Mouse (Mus musculus) spleen, postnatal 10 days (tissue): ENCODE measurements around the gene Rhof.
A peak's percentile ranks its signal among the peaks of the same experiment; 100 is the strongest.

ENCODE experiments used
- DNase-seq, 2 experiments: peaks; one replicate each; pipeline ENCODE4 v3.0.0; 2021 to 2022; ENCODE audit warnings: low spot score in 2 of 2

Rhof gene

GRCm38 (mm10) chr5:123114109-123114508 lies 18.4 kb downstream of the Rhof start:
- DNase-seq: no peak

- DNase-seq: no peak
Measured at GRCm38 (mm10) chr5:123110296-123110721, 22.2 kb downstream of the Rhof start.

- no peak for DNase-seq
Measured at GRCm38 (mm10) chr5:123109452-123110203, 22.9 kb downstream of the Rhof start.

DNA sequence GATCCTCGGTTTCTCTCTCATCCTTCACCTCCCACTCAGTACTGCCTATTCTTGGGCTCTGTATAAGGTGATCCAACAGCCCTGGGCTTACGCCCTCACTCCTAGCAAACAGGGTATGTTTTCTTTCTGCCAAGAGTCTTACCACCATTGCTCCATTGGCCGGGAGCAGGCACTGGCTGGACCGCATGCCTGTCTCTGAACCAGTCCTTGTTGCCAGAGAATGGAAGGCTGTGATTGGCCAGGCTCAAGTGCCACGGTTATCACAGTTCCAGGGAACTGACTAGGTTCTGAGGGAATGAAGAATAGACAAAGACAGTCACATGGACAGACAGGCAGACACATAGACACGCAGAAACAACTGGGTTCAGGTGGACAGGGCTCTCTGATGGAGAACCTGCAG lies 27.7 kb downstream of the Rhof start:
- DNase-seq: no peak

- no peak for DNase-seq
Measured at GRCm38 (mm10) chr5:123103556-123103955, 28.9 kb downstream of the Rhof start.

- no peak for DNase-seq
Measured at GRCm38 (mm10) chr5:123102376-123102775, 30.1 kb downstream of the Rhof start.

GRCm38 (mm10) chr5:123098487-123098886 lies 34.0 kb downstream of the Rhof start:
- DNase-seq: no peak

DNA sequence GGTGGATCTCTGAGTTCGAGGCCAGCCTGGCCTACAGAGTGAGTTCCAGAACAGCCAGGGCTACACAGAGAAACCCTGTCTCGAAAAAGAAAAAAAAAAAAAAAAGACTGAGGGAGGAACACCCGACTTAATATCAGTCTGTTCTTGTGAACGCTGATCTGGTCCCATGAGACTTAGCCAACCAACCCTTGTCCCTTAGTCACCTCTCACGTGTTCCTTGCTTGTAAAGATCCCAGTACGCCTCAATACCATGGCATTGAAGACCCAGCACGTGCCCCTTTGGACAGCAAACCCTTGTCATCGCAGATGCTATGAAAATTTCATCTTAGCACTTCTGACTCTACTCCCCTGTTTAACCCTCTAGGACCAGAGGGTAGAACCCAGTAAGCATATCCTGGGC lies 36.2 kb downstream of the Rhof start:
- DNase-seq: no peak

DNA sequence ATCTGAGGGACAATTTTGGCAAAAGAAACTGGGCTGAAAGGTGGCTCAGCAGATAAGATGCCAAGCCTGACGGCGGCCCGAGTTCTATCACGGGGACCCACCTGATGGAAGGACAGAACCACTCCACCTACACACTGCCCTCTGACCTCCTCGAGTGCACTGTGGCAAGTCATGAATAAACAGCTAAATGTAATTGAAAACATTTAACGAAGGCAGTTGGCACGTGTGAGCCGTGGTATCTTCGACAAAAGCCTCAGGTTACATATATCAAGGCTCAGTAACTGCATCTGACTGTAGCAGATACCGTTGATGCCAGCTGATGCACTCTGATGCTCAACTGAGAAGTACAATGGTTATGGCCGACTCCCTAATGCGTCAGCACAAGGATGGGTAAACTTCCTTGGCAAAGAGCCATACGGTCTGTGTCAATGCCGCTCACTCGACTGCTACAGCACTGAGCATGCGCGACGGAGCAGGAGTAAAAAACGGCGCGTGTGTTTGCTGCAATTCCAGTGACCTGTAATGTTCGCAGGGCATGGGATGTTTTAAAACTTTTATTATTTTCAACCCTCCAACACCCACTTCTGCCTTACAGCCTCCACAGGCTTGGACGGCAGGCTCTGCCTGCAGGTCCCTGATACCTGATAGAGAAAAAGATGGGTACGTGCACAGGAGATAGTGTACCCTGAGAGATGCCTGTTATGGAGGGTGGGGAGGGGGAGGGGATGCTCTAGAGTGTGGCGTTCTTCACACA lies 38.1 kb downstream of the Rhof start:
- DNase-seq: peak; percentile 71 to 80

GRCm38 (mm10) chr5:123093077-123093633 lies 39.3 kb downstream of the Rhof start:
- peak; percentile 48 to 66 for DNase-seq

- DNase-seq: no peak
Measured at GRCm38 (mm10) chr5:123090560-123091306, 41.8 kb downstream of the Rhof start.

DNA sequence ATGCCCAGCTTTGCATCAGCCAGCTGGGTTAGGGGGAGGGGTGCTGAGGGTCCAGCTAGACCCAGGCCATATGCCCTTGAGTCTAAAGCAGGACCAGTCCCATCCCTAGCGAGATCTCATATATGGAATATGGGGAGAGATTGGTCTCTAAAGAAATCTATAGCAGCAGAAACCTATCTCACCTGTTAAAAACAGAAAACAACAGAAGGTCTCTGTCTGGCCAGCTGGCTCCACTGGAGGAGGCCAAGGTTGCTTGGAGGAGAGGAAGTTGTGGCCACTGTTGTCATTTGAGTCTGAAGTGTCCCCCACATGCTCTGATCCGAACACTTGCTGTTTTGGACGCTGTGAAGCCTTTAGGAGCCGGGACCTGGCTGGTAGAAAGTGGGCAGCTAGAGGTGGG lies 43.7 kb downstream of the Rhof start:
- DNase-seq: no peak

- DNase-seq: no peak
Measured at GRCm38 (mm10) chr5:123086501-123086900, 46.0 kb downstream of the Rhof start.

- no peak for DNase-seq
Measured at GRCm38 (mm10) chr5:123083340-123084050, 49.0 kb downstream of the Rhof start.

GRCm38 (mm10) chr5:123080510-123080909 lies 52.0 kb downstream of the Rhof start:
- DNase-seq: no peak

DNA sequence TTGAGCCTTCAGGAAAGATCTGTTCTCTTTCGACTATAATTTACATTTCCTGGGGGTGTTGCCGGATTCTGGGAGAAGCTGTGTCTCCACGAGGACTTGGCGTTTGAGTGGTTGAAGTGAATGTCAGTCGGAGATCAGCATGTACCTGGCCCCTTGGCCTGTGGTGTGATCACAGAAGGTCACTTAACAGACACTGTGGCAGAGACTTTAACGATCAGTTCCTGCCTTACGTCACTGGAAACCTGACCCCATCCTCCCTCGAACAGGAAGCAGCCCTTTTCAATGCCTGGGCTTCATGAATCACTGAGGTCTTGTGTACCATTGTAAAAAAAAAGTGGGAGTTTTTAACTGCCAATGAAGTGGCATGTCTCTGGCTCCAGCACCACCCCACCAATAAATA lies 52.5 kb downstream of the Rhof start:
- DNase-seq: no peak

DNA sequence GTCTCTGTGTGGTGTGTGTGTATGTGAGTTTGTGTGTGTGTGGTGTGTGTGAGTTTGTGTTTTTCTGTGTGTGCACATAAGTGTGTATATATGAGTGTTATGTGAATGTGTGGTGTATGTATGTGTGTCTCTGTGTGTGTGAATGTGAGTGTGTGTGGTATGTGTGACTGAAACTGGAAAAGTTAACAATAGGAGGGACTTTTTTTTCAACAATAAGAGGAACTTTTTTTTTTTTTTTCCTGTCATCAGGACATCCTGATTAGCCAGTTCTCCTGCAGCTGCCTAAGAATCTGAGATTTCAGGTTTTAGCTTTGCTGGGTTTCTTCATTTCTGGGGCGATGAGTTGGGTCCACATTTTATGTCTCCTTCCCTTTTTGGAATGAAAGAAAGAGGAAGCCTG lies 52.9 kb downstream of the Rhof start:
- no peak for DNase-seq

DNA sequence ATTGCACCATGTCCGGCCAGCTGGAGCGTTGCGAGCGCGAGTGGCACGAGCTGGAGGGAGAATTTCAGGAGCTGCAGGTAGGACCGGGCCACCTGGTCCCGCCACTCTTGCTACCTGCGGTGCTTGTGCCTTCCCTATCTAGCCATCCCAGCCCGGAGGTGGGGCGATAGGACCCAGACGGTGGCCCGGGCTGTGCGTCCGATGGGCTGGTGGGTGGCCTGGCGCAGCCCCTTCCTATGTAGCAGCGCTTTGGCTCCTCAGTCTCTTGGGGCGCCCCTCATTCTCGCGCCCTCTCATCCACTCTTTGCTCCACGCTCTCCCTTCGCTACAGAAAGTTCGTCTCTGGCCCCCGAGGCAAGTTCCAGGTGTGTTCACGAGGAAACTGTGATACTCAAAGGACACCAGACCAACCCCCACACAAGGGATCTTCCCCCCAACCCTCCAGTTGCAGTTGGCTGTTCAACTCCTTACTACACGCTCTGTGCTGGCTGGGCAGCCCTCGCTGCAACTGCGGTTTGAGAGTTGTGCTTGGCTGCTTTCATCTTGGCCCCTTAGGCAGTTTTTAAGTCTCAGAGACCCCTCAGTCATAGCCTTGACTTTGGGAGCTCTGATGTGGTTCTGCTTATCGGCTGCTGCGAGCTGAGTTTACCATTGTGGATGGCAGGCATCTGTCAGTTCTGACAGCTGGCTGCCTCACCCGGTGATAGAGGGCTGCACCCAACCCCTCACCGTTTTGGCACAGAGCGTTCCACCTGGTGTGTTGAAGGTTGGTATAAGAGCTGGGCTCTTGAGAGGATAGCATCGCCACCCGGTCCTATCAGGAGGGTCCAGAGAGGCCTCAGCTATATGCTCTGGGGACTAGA lies 55.8 kb downstream of the Rhof start:
- peak; percentile 54 to 67 for DNase-seq

GRCm38 (mm10) chr5:123075576-123076418 lies 56.7 kb downstream of the Rhof start:
- peak; percentile 94 to 97 for DNase-seq

- DNase-seq: no peak
Measured at GRCm38 (mm10) chr5:123068714-123069113, 63.8 kb downstream of the Rhof start.
